Mouse (Mus musculus): ENCODE measurements at regions not wholly inside any gene's neighbourhood (a gene's known extent, or its start where the extent isn't known, plus 50 kb on each side); places are given as distances from the start of the nearest gene placed in this dataset.

GRCm38 (mm10) chr5:75762374-75762773 is 187.7 kb downstream of the Kit start:
- no peak for TF ChIP-seq CTCF (IDR thresholded peaks at IDR 0.05 in 2 of 3, conservative IDR thresholded peaks at IDR 0.05 in 1 of 3; ENCODE audit: control insufficient read depth in 1 of 3, insufficient read depth in 1 of 3, low read depth in 2 of 3, low read length in 3 of 3, poor library complexity in 1 of 3, severe bottlenecking in 1 of 3)
- TF ChIP-seq GABPA (IDR thresholded peaks at IDR 0.05; ENCODE audit: low read depth, low read length), result no peak
- TF ChIP-seq GATA1 (IDR thresholded peaks at IDR 0.05; ENCODE audit: low read depth, low read length), result peak; percentile 46
- 0 out of 2 replicates have a peak, but pooled peaks have one; percentile 1 for TF ChIP-seq JUND (IDR thresholded peaks at IDR 0.05; ENCODE audit: low read depth, low read length)
- TF ChIP-seq CHD2 (IDR thresholded peaks at IDR 0.05; ENCODE audit: low read length), result no peak
- no peak for TF ChIP-seq ZKSCAN1 (IDR thresholded peaks at IDR 0.05; ENCODE audit: low read depth, low read length)
- TF ChIP-seq EP300 (IDR thresholded peaks at IDR 0.05; ENCODE audit: low read depth in 1 of 2, low read length in 2 of 2), result peak in 1 of 2 experiments; percentile 73; a peak in 3 of 4 replicates
- TF ChIP-seq RAD21 (IDR thresholded peaks at IDR 0.05; ENCODE audit: low read depth, low read length), result no peak; the same call in 1 of the 2 replicates

All from MEL (cell line).